Mouse (Mus musculus) myocyte (in vitro differentiated cells): ENCODE results near the gene Zfp398.

ENCODE experiments used
- CEBPB ChIP-seq: IDR thresholded peaks from 2 replicates; pipeline ENCODE4 v1.6.1; 2011; ENCODE audit warnings: mild to moderate bottlenecking, moderate library complexity; ENCODE audit not compliant: poor library complexity, insufficient read depth, severe bottlenecking
- E2F4 ChIP-seq: IDR thresholded peaks from one replicate; pipeline ENCODE4 v1.6.1; 2011; ENCODE audit warnings: mild to moderate bottlenecking, control low read depth, moderate library complexity; ENCODE audit not compliant: insufficient read depth
- MAX ChIP-seq: IDR thresholded peaks from one replicate; pipeline ENCODE4 v1.6.1; 2011; ENCODE audit warnings: low read depth, mild to moderate bottlenecking, control low read depth
- MYOD1 ChIP-seq, 3 experiments: IDR thresholded peaks; one replicate each; pipeline ENCODE4 v1.6.1; 2011; ENCODE audit warnings: control low read depth in 2 of 3, low read depth in 2 of 3, mild to moderate bottlenecking in 2 of 3, moderate library complexity in 1 of 3; ENCODE audit not compliant: insufficient read length in 2 of 3, control insufficient read depth in 1 of 3
- MYOG ChIP-seq, 3 experiments: IDR thresholded peaks; one replicate each; pipeline ENCODE4 v1.6.1; 2011; ENCODE audit warnings: control low read depth in 2 of 3, low read depth in 2 of 3, mild to moderate bottlenecking in 2 of 3; ENCODE audit not compliant: insufficient read length in 2 of 3, control insufficient read depth in 1 of 3, insufficient read depth in 1 of 3
- POLR2A ChIP-seq: IDR thresholded peaks from one replicate; pipeline ENCODE4 v1.6.1; 2011; ENCODE audit warnings: low read depth, mild to moderate bottlenecking, control low read depth, moderate library complexity; ENCODE audit not compliant: insufficient read length
- POLR2AphosphoS2 ChIP-seq: IDR thresholded peaks from one replicate; pipeline ENCODE4 v1.6.1; 2011; ENCODE audit warnings: low read depth, control low read depth; ENCODE audit not compliant: insufficient read length
- REST ChIP-seq: IDR thresholded peaks from one replicate; pipeline ENCODE4 v1.6.1; 2011; ENCODE audit warnings: mild to moderate bottlenecking, control low read depth, moderate library complexity; ENCODE audit not compliant: insufficient read depth, insufficient read length
- SRF ChIP-seq: IDR thresholded peaks from one replicate; pipeline ENCODE4 v1.6.1; 2011; ENCODE audit warnings: low read depth; ENCODE audit not compliant: control insufficient read depth, insufficient read length
- TCF12 ChIP-seq: IDR thresholded peaks from one replicate; pipeline ENCODE4 v1.6.1; 2011; ENCODE audit warnings: mild to moderate bottlenecking, control low read depth; ENCODE audit not compliant: poor library complexity, insufficient read depth, severe bottlenecking
- TCF3 ChIP-seq: IDR thresholded peaks from one replicate; pipeline ENCODE4 v1.6.1; 2011; ENCODE audit warnings: low read depth, control low read depth; ENCODE audit not compliant: insufficient read length
- USF1 ChIP-seq: IDR thresholded peaks from one replicate; pipeline ENCODE4 v1.6.1; 2011; ENCODE audit warnings: low read depth, mild to moderate bottlenecking, control low read depth, moderate library complexity

DNA sequence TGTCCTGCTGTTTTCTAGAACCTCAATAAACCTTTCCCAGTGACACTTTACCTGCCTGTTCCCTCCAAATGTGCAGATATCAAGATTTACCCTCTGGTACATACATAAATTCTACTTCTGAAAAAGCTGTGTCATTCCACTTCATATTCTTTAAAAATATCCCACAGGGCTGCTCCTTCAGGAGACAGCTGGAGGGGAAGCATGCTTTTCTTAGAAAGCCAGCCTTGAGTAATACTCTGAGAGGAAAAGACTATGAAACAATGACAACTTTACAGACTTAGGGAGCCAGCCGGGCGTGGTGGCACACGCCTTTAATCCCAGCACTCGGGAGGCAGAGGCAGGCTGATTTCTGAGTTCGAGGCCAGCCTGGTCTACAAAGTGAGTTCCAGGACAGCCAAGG, 26.9 kb upstream of the Zfp398 start:
- TF ChIP-seq TCF3 (no peak), POLR2A (no peak), CEBPB (no peak), POLR2AphosphoS2 (no peak), TCF12 (no peak), SRF (no peak), MAX (no peak), E2F4 (no peak), MYOG (IDR thresholded peaks at IDR 0.05; ENCODE audit: control insufficient read depth in 1 of 3, insufficient read depth in 1 of 3, insufficient read length in 2 of 3, low read depth in 2 of 3) (peak in 1 of 3 experiments; percentile 35), MYOD1 (IDR thresholded peaks at IDR 0.05; ENCODE audit: control insufficient read depth in 1 of 3, insufficient read length in 2 of 3, low read depth in 2 of 3) (no peak), USF1 (no peak), REST (no peak)
